Mouse (Mus musculus) lung, postnatal 0 days (tissue): ENCODE results near the gene Nr2e1. TPM values are rescaled to one million over a fixed set of nuclear protein-coding genes. Genes with fewer than 3 reads are reported as not detected.

Experiments used
- ATAC-seq: fragments of 200-750 bp; cut with Nextera tagmentation; 2 replicates; pipeline ENCODE4 v1.8.0; 2017; ENCODE audit warnings: moderate library complexity
- DNase-seq: peaks from one replicate; pipeline ENCODE4 v3.0.0-alpha.2; 2016; ENCODE audit warnings: low spot score
- H3K27ac ChIP-seq: fragments of 300-500 bp; sonication (generic); 2 replicates; pipeline ENCODE4 v1.5.1; 2014; ENCODE audit warnings: antibody characterized with exemption, mild to moderate bottlenecking, low read length, mixed read lengths
- H3K27me3 ChIP-seq: fragments of 300-500 bp; sonication (generic); replicated peaks from 2 replicates; pipeline ENCODE4 v1.6.1; 2014; ENCODE audit warnings: low read length, mixed read lengths; ENCODE audit not compliant: insufficient read depth
- H3K36me3 ChIP-seq: fragments of 300-500 bp; sonication (generic); 2 replicates; pipeline ENCODE4 v1.6.1; 2014; ENCODE audit warnings: low read length, mixed read lengths; ENCODE audit not compliant: insufficient read depth
- H3K4me1 ChIP-seq: fragments of 300-500 bp; sonication (generic); 2 replicates; pipeline ENCODE4 v1.6.1; 2014; ENCODE audit warnings: antibody characterized with exemption, low read depth, low read length, mixed read lengths; ENCODE audit not compliant: insufficient read depth
- H3K4me2 ChIP-seq: fragments of 300-500 bp; sonication (generic); replicated peaks from 2 replicates; pipeline ENCODE4 v1.6.1; 2014; ENCODE audit warnings: low read depth, mild to moderate bottlenecking, low read length, moderate library complexity, mixed read lengths
- H3K4me3 ChIP-seq: fragments of 300-500 bp; sonication (generic); 2 replicates; pipeline ENCODE4 v1.5.1; 2014; ENCODE audit warnings: low read depth, low read length
- H3K9ac ChIP-seq: fragments of 300-500 bp; sonication (generic); replicated peaks from 2 replicates; pipeline ENCODE4 v1.6.1; 2014; ENCODE audit warnings: low read depth, mild to moderate bottlenecking
- H3K9me3 ChIP-seq: fragments of 300-500 bp; sonication (generic); 2 replicates; pipeline ENCODE4 v1.6.1; 2016; ENCODE audit warnings: low read length, mixed read lengths
- CTCF ChIP-seq: IDR thresholded peaks from 2 replicates; pipeline ENCODE4 v1.5.1; 2016; ENCODE audit warnings: antibody characterized with exemption, mild to moderate bottlenecking
- EP300 ChIP-seq: IDR thresholded peaks from 2 replicates; pipeline ENCODE4 v1.6.1; 2016; ENCODE audit warnings: antibody characterized with exemption, mild to moderate bottlenecking, control low read depth
- WGBS: fragments of 180-500 bp; shearing (Covaris S2); extraction: QIAGEN DNeasy Blood & Tissue Kit; methylation state at CpG from one replicate; pipeline ENCODE4 v1.1.7; 2014; 5-methylcytosine and 5-hydroxymethylcytosine counted together
- polyA plus RNA-seq: library from polyadenylated mRNA; unstranded; fragments of >200 nt; fragmentation: Nextera tagmentation; extraction: Ambion mirVana; gene quantifications from 2 replicates; pipeline ENCODE4 v1.2.1, GENCODE M21; 2015

Nr2e1 gene
- polyA plus RNA-seq, 1 experiment from 2014 or later = not detected

GRCm38 (mm10) chr10:42590261-42591184 lies 7.1 kb upstream of the Nr2e1 start:
- no peak for TF ChIP-seq CTCF
- TF ChIP-seq EP300 = no peak
- H3K4me3 ChIP-seq = no peak overlapping the region
- H3K27me3 ChIP-seq = peaks cover 71% of the 10 kb centered on the region
- ATAC-seq (no peak), DNase-seq (no peak)
- no peak overlapping the region for H3K27ac ChIP-seq
- no peaks in the 10 kb centered on the region for H3K9me3 ChIP-seq
- 3% methylated on average over 19 of the region's 19 CpGs for WGBS
- peaks cover 7% of the 10 kb centered on the region; the same call in 1 of the 2 replicates for H3K4me1 ChIP-seq
- H3K4me2 ChIP-seq = no peak overlapping the region
- H3K9ac ChIP-seq = no peak overlapping the region
- H3K36me3 ChIP-seq = no peaks in the 10 kb centered on the region

GRCm38 (mm10) chr10:42589505-42589904 lies 6.1 kb upstream of the Nr2e1 start:
- no peaks in the 10 kb centered on the region for H3K9me3 ChIP-seq
- DNase-seq (no peak), ATAC-seq (no peak)
- H3K4me1 ChIP-seq = peaks cover 7% of the 10 kb centered on the region; the same call in 1 of the 2 replicates
- peaks cover 81% of the 10 kb centered on the region for H3K27me3 ChIP-seq
- H3K36me3 ChIP-seq = no peaks in the 10 kb centered on the region
- TF ChIP-seq CTCF (no peak), EP300 (no peak)
- WGBS = 11% methylated on average over 5 of the region's 5 CpGs
- no peak overlapping the region for H3K4me2 ChIP-seq
- no peak overlapping the region for H3K9ac ChIP-seq
- no peak overlapping the region for H3K4me3 ChIP-seq
- H3K27ac ChIP-seq = no peak overlapping the region

GRCm38 (mm10) chr10:42587961-42588750 lies 4.7 kb upstream of the Nr2e1 start:
- Histone ChIP-seq H3K27ac (no peak overlapping the region), H3K4me1 (peaks cover 7% of the 10 kb centered on the region; the same call in 1 of the 2 replicates), H3K36me3 (no peaks in the 10 kb centered on the region), H3K4me3 (no peak overlapping the region), H3K9me3 (no peaks in the 10 kb centered on the region), H3K9ac (no peak overlapping the region), H3K27me3 (peaks cover 86% of the 10 kb centered on the region), H3K4me2 (no peak overlapping the region)
- TF ChIP-seq CTCF (no peak), EP300 (no peak)
- DNase-seq (no peak), ATAC-seq (no peak)
- WGBS = 5% methylated on average over 8 of the region's 8 CpGs

- no peak for DNase-seq
- Histone ChIP-seq H3K27me3 (peaks cover 82% of the 10 kb centered on the region), H3K4me1 (no peaks in the 10 kb centered on the region; the same call in 1 of the 2 replicates), H3K9ac (no peak overlapping the region), H3K9me3 (no peaks in the 10 kb centered on the region), H3K4me2 (no peak overlapping the region), H3K36me3 (no peaks in the 10 kb centered on the region), H3K27ac (no peak overlapping the region), H3K4me3 (no peak overlapping the region)
- no peak for TF ChIP-seq CTCF
- TF ChIP-seq EP300 = no peak
- 7% methylated on average over 22 of the region's 22 CpGs for WGBS
- ATAC-seq = no peak
Observed at GRCm38 (mm10) chr10:42585596-42586305, 2.3 kb upstream of the Nr2e1 start.

GRCm38 (mm10) chr10:42585156-42585555 lies 1.7 kb upstream of the Nr2e1 start:
- DNase-seq (no peak), ATAC-seq (no peak)
- no peak overlapping the region for H3K9ac ChIP-seq
- no peak overlapping the region for H3K27ac ChIP-seq
- WGBS = 4% methylated on average over 8 of the region's 8 CpGs
- no peak overlapping the region for H3K4me2 ChIP-seq
- no peaks in the 10 kb centered on the region; the same call in 1 of the 2 replicates for H3K4me1 ChIP-seq
- TF ChIP-seq EP300 (no peak), CTCF (no peak)
- no peaks in the 10 kb centered on the region for H3K9me3 ChIP-seq
- no peaks in the 10 kb centered on the region for H3K36me3 ChIP-seq
- H3K27me3 ChIP-seq = peaks cover 81% of the 10 kb centered on the region
- H3K4me3 ChIP-seq = no peak overlapping the region
